9 mouse cellular contexts compared by ENCODE assay signal in the genomic region with DNA sequence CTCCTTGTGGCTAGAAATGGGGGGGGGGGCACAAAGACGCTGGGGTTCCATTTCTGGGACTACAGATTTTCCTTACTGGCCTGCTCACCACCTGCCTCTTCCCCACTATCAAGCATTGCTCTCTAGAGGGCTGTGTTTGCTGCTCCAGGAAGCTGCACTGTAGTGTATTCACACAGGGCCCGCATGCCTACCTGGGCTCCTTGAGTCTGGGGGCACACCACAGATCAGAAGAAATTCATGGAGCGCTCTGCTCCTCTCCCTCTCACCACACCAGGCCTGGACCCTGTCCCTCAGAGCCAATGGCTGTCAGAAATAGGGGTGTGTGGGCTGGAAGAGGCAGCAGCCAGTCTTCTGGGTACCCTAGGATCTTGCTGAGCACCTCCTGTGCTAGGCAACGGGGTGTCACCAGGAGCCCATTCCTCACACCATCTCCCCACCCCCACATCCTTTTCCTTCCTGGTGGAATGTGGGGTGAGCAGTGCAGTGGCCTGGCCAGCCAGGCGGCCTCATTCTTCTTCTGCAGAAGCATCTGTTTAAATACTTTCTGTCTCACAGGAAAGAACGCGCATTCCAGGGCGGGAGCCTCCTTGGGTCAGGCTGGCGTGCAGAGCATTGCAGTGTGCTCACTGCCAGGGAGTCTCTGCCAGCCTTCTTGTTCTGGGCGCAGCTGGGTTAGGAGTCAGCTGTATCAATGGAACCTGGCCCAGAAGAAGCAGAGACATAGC. TPM values are rescaled to one million over a fixed set of nuclear protein-coding genes. Genes with fewer than 3 reads are reported as not detected.
DNase-seq lines count a peak whose midpoint lies in the region; ATAC-seq and TF ChIP-seq lines count a peak whose summit lies in the region.
"Had no signal": no experiment of that assay in that cellular context is flagged by ENCODE, and none has a peak within 500 bp of the region (broad histone marks: within the 10 kb centered on the region; RNA-seq: fewer than 3 reads in every experiment).

No protein-coding gene starts in this region.

- TF ChIP-seq EP300 in liver, postnatal 0 days (IDR thresholded peaks at IDR 0.05; ENCODE audit: low read depth): no peak

- no peak for TF ChIP-seq CTCF in hindbrain, postnatal 0 days (IDR thresholded peaks at IDR 0.05; ENCODE audit: low read depth)
- no peak for TF ChIP-seq CTCF in liver, postnatal 0 days (IDR thresholded peaks at IDR 0.05; ENCODE audit: low read depth)

- H3K27me3 ChIP-seq in hindbrain, postnatal 0 days (ENCODE audit: insufficient read depth, low read length): no peaks in the 10 kb centered on the region
- no peaks in the 10 kb centered on the region; the same call in 1 of the 2 replicates for H3K27me3 ChIP-seq in liver, postnatal 0 days (ENCODE audit: insufficient read depth, low read length)
- no peaks in the 10 kb centered on the region for H3K27me3 ChIP-seq in stomach, embryonic 14.5 days (ENCODE audit: control insufficient read depth, insufficient read depth, low read length)

- H3K9me3 ChIP-seq in hindbrain, postnatal 0 days (ENCODE audit: low read length): no peaks in the 10 kb centered on the region
- H3K9me3 ChIP-seq in liver, postnatal 0 days (ENCODE audit: low read length): no peaks in the 10 kb centered on the region
- H3K9me3 ChIP-seq in stomach, embryonic 14.5 days (ENCODE audit: control insufficient read depth, low read depth, low read length): no peaks in the 10 kb centered on the region

- ATAC-seq in hindbrain, postnatal 0 days: peak; percentile 56
- peak; percentile 15; the same call in 1 of the 2 replicates for ATAC-seq in liver, postnatal 0 days
- peak; percentile 49; the same call in 1 of the 2 replicates for ATAC-seq in stomach, embryonic 14.5 days (ENCODE audit: insufficient number of reproducible peaks, insufficient read depth, low FRiP score, low read depth)
- no peak for ATAC-seq in megakaryocyte-erythroid progenitor cell, adult 5-6 weeks (replicated peaks; ENCODE audit: low FRiP score, low TSS enrichment, poor library complexity, severe bottlenecking)

- H3K4me2 ChIP-seq in hindbrain, postnatal 0 days (ENCODE audit: low read depth, low read length): no peak overlapping the region
- no peak overlapping the region for H3K4me2 ChIP-seq in liver, postnatal 0 days (ENCODE audit: low read depth, low read length)
- no peak overlapping the region for H3K4me2 ChIP-seq in stomach, embryonic 14.5 days (replicated peaks; ENCODE audit: low read depth, low read length)

- H3K27ac ChIP-seq in hindbrain, postnatal 0 days: peak overlapping the region; percentile 37; the same call in 1 of the 2 replicates
- no peak overlapping the region for H3K27ac ChIP-seq in liver, postnatal 0 days (ENCODE audit: low read depth)
- H3K27ac ChIP-seq in stomach, embryonic 14.5 days (ENCODE audit: low read length): peak overlapping the region; percentile 87; the same call in 1 of the 2 replicates
- H3K27ac ChIP-seq: macrophage had no signal

- no peak overlapping the region for H3K9ac ChIP-seq in hindbrain, postnatal 0 days (replicated peaks; ENCODE audit: low read length)
- no peak overlapping the region for H3K9ac ChIP-seq in liver, postnatal 0 days (replicated peaks)
- H3K9ac ChIP-seq in stomach, embryonic 14.5 days (replicated peaks; ENCODE audit: low read depth, low read length): no peak overlapping the region

- 36% methylated on average over 10 of the region's 10 CpGs for WGBS in hindbrain, postnatal 0 days
- WGBS in liver, postnatal 0 days (ENCODE audit: insufficient replicate concordance): 65% methylated on average over 10 of the region's 10 CpGs
- 25% methylated on average over 10 of the region's 10 CpGs for WGBS in stomach, embryonic 14.5 days

- peak; percentile 48 for DNase-seq in retina, postnatal 1 day
- no peak for DNase-seq in retina, embryonic 14.5 days (ENCODE audit: low spot score)
- peak; percentile 74 for DNase-seq in gastrocnemius, postnatal 10 days
- peak; percentile 65 for DNase-seq in hindbrain, postnatal 0 days (ENCODE audit: low spot score)
- DNase-seq in liver, postnatal 0 days: no peak
- no peak for DNase-seq in left cerebral cortex, adult 18-20 months (ENCODE audit: low spot score in 2 of 2)

- no peak overlapping the region for H3K4me3 ChIP-seq in hindbrain, postnatal 0 days (ENCODE audit: low read length)
- no peak overlapping the region for H3K4me3 ChIP-seq in liver, postnatal 0 days (ENCODE audit: low read depth, low read length)
- H3K4me3 ChIP-seq in stomach, embryonic 14.5 days (ENCODE audit: low read depth, low read length): no peak overlapping the region

- no peaks in the 10 kb centered on the region for H3K36me3 ChIP-seq in hindbrain, postnatal 0 days (ENCODE audit: insufficient read depth, low read length)
- no peaks in the 10 kb centered on the region for H3K36me3 ChIP-seq in liver, postnatal 0 days (replicated peaks; ENCODE audit: insufficient read depth, low read length)
- peaks cover 5% of the 10 kb centered on the region; the same call in 1 of the 2 replicates for H3K36me3 ChIP-seq in stomach, embryonic 14.5 days (ENCODE audit: control insufficient read depth, insufficient read depth, low read length)

- H3K4me1 ChIP-seq in hindbrain, postnatal 0 days (ENCODE audit: insufficient read depth, low read length): peaks cover 7% of the 10 kb centered on the region; the same call in 1 of the 2 replicates
- no peaks in the 10 kb centered on the region for H3K4me1 ChIP-seq in liver, postnatal 0 days (ENCODE audit: insufficient read depth)
- peaks cover 29% of the 10 kb centered on the region for H3K4me1 ChIP-seq in stomach, embryonic 14.5 days (ENCODE audit: control insufficient read depth, insufficient read depth, low read length)

RNA-seq across cellular contexts. Expression of a gene that starts 31.4 kb away (rescaled TPM):
- 100 to 1,000 TPM; 121 to 133 TPM for total RNA-seq in gastrocnemius, postnatal 10 days (2021)
- 29.0 and 48.7 TPM in 2 replicates for total RNA-seq in hindbrain, postnatal 0 days (2014; rRNA removed)
- 66.4 and 67.1 TPM in 2 replicates for polyA plus RNA-seq in hindbrain, postnatal 0 days (2015; fragmentation: Nextera tagmentation; extraction: Ambion mirVana)
- 28.7 and 29.3 TPM in 2 replicates for polyA plus RNA-seq in liver, postnatal 0 days (2015; fragmentation: Nextera tagmentation; extraction: Ambion mirVana)
- polyA plus RNA-seq in stomach, embryonic 14.5 days (2014; fragmentation: Nextera tagmentation; extraction: Ambion mirVana): 58.6 and 59.2 TPM in 2 replicates
- 78.6 and 78.8 TPM in 2 replicates for total RNA-seq in megakaryocyte-erythroid progenitor cell, adult 5-6 weeks (2014; fragmentation: Nextera tagmentation)
- total RNA-seq in megakaryocyte-erythroid progenitor cell, adult 5-6 weeks (2017): 58.9 and 154 TPM in 2 replicates
- 10 to 100 TPM; 64.4 to 71.4 TPM for total RNA-seq in left cerebral cortex, adult 18-20 months (2021)

Comparison
In these comparisons a context has a peak if more than half of its experiments do, and no peak if none do; other contexts are left out.
1. DNase-seq: peak in retina, postnatal 1 day (single experiment), gastrocnemius, postnatal 10 days (single experiment) and hindbrain, postnatal 0 days (single experiment); none in retina, embryonic 14.5 days (single experiment), liver, postnatal 0 days (single experiment) and left cerebral cortex, adult 18-20 months (0 of 2).